Mouse (Mus musculus) cerebellum, adult 2 months (tissue): ENCODE results near the gene Arhgap21. TPM values are rescaled to one million over a fixed set of nuclear protein-coding genes. Genes with fewer than 3 reads are reported as not detected.

Source experiments
- DNase-seq, 2 experiments: peaks; one replicate each; pipeline ENCODE4 v3.0.0; 2021
- H3K27ac ChIP-seq: fragments of 200-500 bp; 2 replicates; pipeline ENCODE4 v1.5.1; 2012; ENCODE audit warnings: low read length, control low read depth, inconsistent platforms; ENCODE audit not compliant: insufficient read depth
- H3K27me3 ChIP-seq: fragments of 200-500 bp; 2 replicates; pipeline ENCODE4 v1.6.1; 2012; ENCODE audit warnings: inconsistent platforms, mild to moderate bottlenecking, low read length, moderate library complexity; ENCODE audit not compliant: control insufficient read depth, insufficient read depth
- H3K4me1 ChIP-seq: fragments of 200-500 bp; 2 replicates; pipeline ENCODE4 v1.6.1; 2011; ENCODE audit warnings: low read length; ENCODE audit not compliant: control insufficient read depth, insufficient read depth
- H3K4me3 ChIP-seq: fragments of 200-500 bp; replicated peaks from 2 replicates; pipeline ENCODE3; 2011; ENCODE audit warnings: mild to moderate bottlenecking, low read depth, low read length, control low read depth; ENCODE audit not compliant: insufficient read depth
- CTCF ChIP-seq: fragments of 200-500 bp; IDR thresholded peaks from 2 replicates; pipeline ENCODE4 v1.5.1; 2011; ENCODE audit warnings: low read depth, mild to moderate bottlenecking, control low read depth, low read length, moderate library complexity, borderline replicate concordance; ENCODE audit not compliant: insufficient read depth
- POLR2A ChIP-seq: fragments of 200-500 bp; IDR thresholded peaks from 2 replicates; pipeline ENCODE4 v1.6.1; 2011; ENCODE audit warnings: low read length, control low read depth, borderline replicate concordance; ENCODE audit not compliant: insufficient read depth
- WGBS: fragments of 180-500 bp; shearing (Covaris S2); methylation state at CpG from one replicate; pipeline ENCODE4 v1.1.7; 2018; 5-methylcytosine and 5-hydroxymethylcytosine counted together
- polyA plus RNA-seq: library from polyadenylated mRNA; depleted of rRNA; stranded (reverse); fragments of >200 nt; gene quantifications from 2 replicates; pipeline ENCODE4 v1.2.3, GENCODE M21; 2012; rRNA removed

Gene Arhgap21
- 213 and 231 TPM in 2 replicates for polyA plus RNA-seq

- H3K27me3 ChIP-seq: no peaks in the 10 kb centered on the region
- peaks cover 2% of the 10 kb centered on the region; the same call in 1 of the 2 replicates for H3K4me1 ChIP-seq
- peak within 1 kb of the TSS; percentile 96 for H3K27ac ChIP-seq
- peak within 1 kb of the TSS; percentile 63 for H3K4me3 ChIP-seq
- under 1% methylated on average over 98 of the region's 102 CpGs for WGBS
- DNase-seq: peak; percentile 84 to 86
- TF ChIP-seq POLR2A: peak; percentile 33; the same call in 1 of the 2 replicates
- no peak for TF ChIP-seq CTCF
Measured at GRCm38 (mm10) chr2:20968441-20969200, at the start of gene Arhgap21. Gene Arhgap21, minus strand, starts transcription at chr2:20968881.

- Histone ChIP-seq H3K27ac (no peak overlapping the region), H3K27me3 (no peaks in the 10 kb centered on the region), H3K4me3 (no peak overlapping the region), H3K4me1 (no peaks in the 10 kb centered on the region)
- no peak for DNase-seq
- TF ChIP-seq CTCF: no peak
- TF ChIP-seq POLR2A: no peak
- 87% methylated on average over 7 of the region's 7 CpGs for WGBS
Measured at GRCm38 (mm10) chr2:21016589-21016988, 47.9 kb upstream of the Arhgap21 start.

- no peaks in the 10 kb centered on the region for H3K27me3 ChIP-seq
- WGBS: 48% methylated on average over 11 of the region's 11 CpGs
- TF ChIP-seq POLR2A: no peak
- TF ChIP-seq CTCF: no peak
- H3K4me3 ChIP-seq: no peak overlapping the region
- no peak for DNase-seq
- no peak overlapping the region for H3K27ac ChIP-seq
- no peaks in the 10 kb centered on the region for H3K4me1 ChIP-seq
Measured at GRCm38 (mm10) chr2:21010806-21011397, 42.2 kb upstream of the Arhgap21 start.

GRCm38 (mm10) chr2:21010219-21010618 is 41.5 kb upstream of the Arhgap21 start:
- Histone ChIP-seq H3K27me3 (no peaks in the 10 kb centered on the region), H3K4me1 (no peaks in the 10 kb centered on the region), H3K27ac (no peak overlapping the region), H3K4me3 (no peak overlapping the region)
- WGBS: 58% methylated on average over 9 of the region's 9 CpGs
- DNase-seq: peak in 1 of 2 experiments; percentile 16
- no peak for TF ChIP-seq POLR2A
- TF ChIP-seq CTCF: no peak

GRCm38 (mm10) chr2:21009258-21010140 is 40.8 kb upstream of the Arhgap21 start:
- no peaks in the 10 kb centered on the region for H3K27me3 ChIP-seq
- WGBS: 49% methylated on average over 16 of the region's 16 CpGs
- H3K4me3 ChIP-seq: no peak overlapping the region
- no peak for DNase-seq
- TF ChIP-seq CTCF (no peak), POLR2A (no peak)
- no peaks in the 10 kb centered on the region for H3K4me1 ChIP-seq
- H3K27ac ChIP-seq: no peak overlapping the region

GRCm38 (mm10) chr2:21002538-21002937 is 33.9 kb upstream of the Arhgap21 start:
- TF ChIP-seq POLR2A (no peak), CTCF (no peak)
- Histone ChIP-seq H3K27me3 (no peaks in the 10 kb centered on the region), H3K4me3 (no peak overlapping the region), H3K27ac (no peak overlapping the region), H3K4me1 (no peaks in the 10 kb centered on the region)
- peak; percentile 27 to 54 for DNase-seq
- 33% methylated on average over 8 of the region's 8 CpGs for WGBS

GRCm38 (mm10) chr2:21001156-21001555 is 32.5 kb upstream of the Arhgap21 start:
- WGBS: 80% methylated on average over 5 of the region's 5 CpGs
- Histone ChIP-seq H3K27me3 (no peaks in the 10 kb centered on the region), H3K4me3 (no peak overlapping the region), H3K27ac (no peak overlapping the region), H3K4me1 (no peaks in the 10 kb centered on the region)
- TF ChIP-seq POLR2A: no peak
- TF ChIP-seq CTCF: no peak
- no peak for DNase-seq
